Mouse (Mus musculus) urinary bladder, postnatal 36 days (tissue): ENCODE data around the gene Pxk.
"Not testable (repeated sequence)": the region's sequence is repeated elsewhere in the genome, so short reads cannot be mapped to it uniquely, and the experiment has no call there.

Source experiments
- DNase-seq, 2 experiments: peaks; one replicate each; pipeline ENCODE4 v3.0.0; 2022; ENCODE audit warnings: low spot score in 2 of 2, mixed read lengths in 1 of 2

Pxk gene

GRCm38 (mm10) chr14:8102676-8103075 lies 4.7 kb downstream of the Pxk start:
- no peak for DNase-seq

DNA sequence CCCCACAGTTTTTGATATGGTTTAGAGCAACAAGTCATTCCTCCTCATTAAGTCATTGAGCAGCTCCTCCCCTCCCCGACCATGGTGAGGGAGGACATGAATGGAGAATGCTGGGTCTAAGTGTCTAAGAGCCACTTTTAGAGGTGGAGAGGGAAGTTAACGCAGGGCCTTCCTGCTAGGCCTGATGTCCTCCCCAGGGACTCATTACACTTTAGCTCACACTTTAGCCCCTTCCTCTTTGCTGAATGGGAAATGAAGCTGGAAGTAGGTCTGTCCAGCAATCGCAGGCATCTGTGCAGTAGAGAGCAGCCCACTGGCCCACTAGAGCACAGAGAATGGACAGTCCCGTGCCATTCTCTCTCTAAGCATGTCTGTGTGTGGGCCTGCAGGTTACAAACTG lies 10.0 kb downstream of the Pxk start:
- no peak for DNase-seq

- DNase-seq: no peak
Observed at GRCm38 (mm10) chr14:8108976-8109375, 11.0 kb downstream of the Pxk start.

GRCm38 (mm10) chr14:8111545-8111944 lies 13.5 kb downstream of the Pxk start:
- DNase-seq: no peak

DNA sequence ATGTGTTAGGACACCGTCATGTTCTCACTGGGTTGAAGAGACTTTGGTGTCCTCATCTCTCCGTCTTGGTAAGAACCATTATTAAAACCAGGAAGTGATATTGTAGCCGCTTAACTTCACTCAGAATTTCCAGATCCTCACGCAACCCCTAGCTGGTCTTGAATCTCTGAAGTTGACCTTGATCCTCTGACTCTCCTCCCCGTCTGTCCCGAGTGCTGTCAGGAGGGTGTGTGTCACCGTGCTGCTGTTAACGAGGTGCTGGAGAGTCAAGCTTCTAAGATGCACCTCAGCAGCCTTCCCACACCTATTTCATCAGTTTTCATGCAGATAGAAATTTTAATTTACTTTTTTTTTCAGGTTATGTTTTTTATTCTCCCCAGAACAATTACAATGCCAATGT lies 14.0 kb downstream of the Pxk start:
- no peak for DNase-seq

- no peak for DNase-seq
Observed at GRCm38 (mm10) chr14:8113616-8114015, 15.6 kb downstream of the Pxk start.

DNA sequence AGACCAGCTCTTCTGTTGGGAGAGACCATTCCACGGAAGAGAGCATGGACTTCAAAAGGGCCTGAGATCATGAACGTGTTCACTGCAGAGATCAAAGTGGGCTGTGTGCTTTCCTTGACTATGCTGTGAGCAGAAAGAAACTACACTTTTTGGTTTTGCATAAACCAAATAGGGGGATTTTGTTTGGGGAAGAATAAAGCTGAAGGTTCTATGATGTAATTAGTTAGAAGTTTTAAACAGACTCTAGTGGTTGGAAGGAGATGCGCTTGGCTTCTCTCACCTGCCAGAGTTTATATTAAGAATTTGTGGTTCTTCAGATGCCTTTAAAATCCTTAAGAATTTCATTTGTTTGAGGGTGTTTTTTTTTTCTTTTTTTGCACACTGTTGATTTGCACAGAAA lies 16.3 kb downstream of the Pxk start:
- no peak for DNase-seq

DNA sequence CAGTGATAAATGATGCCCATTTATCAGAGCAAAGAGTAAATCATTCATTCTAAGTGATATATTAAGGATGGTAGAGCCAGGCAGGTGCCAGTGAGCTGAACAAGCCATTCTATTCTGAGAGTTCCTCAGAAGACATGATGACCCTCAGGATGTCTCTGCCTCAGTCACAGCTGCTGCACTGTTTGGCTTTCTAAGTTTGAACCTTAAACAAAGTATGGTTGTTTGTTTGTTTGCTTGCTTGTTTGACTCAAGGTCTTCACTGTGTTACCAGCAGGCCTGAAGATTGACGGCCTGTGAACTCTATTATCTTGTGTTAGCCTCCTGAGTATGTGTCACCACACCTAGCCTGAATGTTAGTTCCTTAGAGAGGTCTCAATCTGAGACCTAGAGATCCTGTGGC lies 16.7 kb downstream of the Pxk start:
- no peak for DNase-seq

DNA sequence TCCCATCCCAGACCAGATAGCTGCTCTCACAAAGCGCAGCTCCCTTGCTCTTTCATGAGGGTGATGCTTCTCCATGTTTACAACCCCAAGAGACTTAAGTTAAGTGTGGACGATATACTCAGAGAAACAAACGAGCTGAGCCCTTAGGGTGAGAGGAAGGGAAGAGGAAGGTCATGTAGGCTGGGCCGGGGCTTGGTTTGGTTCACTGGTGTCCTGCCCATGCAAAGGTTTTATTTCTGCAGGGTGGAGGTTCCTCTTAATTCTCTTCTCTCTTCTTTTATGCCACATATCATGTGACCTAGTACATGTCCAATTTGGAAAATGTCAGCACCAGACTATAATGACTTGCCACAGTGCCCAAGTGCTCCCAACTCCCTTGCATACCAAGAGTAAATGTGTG lies 17.8 kb downstream of the Pxk start:
- no peak for DNase-seq

DNA sequence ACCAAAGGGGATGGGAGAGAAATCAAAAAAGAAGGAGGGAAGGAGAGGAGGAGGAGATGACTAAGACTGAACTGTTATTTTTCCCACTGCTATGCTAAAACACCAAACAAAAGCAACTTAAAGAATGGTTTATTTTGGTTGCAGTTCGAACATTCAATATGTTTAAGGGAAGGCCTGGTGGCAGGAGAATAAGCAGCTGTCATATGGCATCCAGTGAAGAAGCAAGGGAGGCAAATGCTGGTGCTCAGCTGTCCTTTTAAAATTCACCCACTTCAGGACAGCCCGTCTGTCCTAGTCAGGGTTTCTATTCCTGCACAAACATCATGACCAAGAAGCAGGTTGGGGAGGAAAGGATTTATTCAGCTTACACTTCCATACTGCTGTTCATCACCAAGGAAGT lies 19.4 kb downstream of the Pxk start:
- DNase-seq: no peak

- DNase-seq: no peak
Observed at GRCm38 (mm10) chr14:8119454-8119853, 21.4 kb downstream of the Pxk start.

DNA sequence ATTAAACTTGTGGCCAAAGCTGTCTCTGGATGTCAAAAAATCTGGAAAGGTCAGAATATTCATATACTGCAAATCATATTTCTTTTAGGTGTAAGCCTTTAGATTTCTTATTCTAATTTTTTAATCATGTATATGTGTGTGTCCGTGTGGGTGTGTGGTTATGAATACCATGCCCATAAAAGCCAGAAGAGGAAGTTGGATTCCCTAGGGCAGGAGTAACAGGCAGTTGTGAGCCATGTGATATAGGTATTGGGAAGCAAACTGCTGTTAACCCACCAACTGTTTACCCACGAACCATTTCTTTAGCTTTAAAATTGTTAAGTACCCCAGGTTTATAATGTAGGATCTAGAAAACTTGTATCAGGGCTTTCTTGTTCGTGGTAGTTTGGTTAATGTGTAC lies 21.9 kb downstream of the Pxk start:
- no peak for DNase-seq

GRCm38 (mm10) chr14:8123141-8123540 lies 25.1 kb downstream of the Pxk start:
- no peak for DNase-seq

DNA sequence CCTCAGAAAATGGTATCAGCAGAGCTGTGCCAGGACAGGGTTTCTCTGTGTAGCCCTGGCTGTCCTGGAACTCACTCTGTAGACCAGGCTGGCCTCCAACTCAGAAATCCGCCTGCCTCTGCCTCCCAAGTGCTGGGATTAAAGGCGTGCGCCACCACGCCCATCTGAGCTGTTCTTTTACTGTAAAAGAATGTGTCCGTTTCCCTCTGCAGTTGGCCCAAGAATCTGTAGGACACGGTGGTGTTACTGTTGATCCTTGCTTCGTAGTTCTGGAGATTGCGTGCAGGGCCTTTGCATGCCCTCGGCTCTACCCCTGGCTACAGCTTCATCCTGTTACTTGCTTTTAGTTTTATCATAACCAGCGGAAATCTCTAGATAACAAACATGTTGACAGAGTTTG lies 25.6 kb downstream of the Pxk start:
- DNase-seq: not testable (repeated sequence)

DNA sequence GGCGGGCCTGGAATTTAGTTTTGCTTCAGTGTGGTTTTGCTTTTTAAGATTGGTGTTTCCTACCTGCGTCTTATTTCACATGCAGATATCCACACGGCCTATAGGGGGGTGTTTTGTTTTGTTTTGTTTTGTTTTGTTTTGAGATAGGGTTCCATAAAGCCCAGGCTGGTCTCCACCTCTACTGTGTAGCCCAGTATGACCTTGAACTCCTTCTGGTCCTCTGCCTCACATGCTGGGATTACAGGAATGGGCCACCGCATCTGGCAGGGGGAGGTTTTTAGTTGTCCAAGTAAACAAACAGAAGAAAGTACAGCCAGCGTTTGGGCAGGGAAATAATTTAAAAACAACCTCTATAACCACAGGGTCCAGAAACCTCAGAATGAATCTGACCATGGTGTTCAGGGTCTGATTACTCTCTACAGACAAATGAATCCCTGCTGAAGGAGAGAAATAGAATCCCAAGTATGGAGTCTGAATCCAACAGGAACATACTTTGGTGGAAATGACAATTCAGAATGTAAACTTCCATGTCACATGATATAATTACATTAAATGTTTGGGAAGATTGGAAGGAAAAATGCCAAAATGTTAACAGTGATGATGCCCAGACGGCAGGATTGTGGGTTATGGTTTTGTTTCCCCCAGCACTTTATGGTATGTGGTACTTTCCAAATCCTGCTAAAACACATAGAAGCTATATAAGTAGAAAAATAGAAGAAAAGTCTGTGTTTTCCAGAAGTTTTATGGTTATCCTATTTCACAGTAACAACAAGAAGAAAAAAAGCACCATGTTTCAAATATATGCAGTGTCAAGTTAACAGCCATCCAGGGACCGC lies 26.3 kb downstream of the Pxk start:
- no peak for DNase-seq

DNA sequence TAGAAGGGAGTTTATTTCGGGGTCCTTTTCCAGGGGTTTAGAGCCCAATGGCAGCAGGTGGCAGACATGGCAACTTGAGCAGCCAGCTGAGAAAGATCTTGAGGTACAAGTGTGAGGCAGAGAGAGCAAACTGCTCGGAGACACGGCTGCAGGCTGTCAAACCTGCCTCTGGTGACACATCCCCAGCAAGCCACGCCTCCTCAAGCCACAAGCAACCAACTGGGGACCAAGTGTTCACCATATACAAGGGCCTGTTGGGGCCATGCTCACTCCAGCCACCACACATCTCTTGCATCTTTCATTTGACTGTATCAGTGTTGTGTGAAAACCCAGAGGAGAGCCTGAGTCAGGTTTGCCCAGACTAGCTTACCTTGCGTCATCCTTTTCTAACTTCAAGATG lies 30.0 kb downstream of the Pxk start:
- DNase-seq: peak in 1 of 2 experiments; percentile 42

GRCm38 (mm10) chr14:8132789-8133188 lies 34.8 kb downstream of the Pxk start:
- no peak for DNase-seq

DNA sequence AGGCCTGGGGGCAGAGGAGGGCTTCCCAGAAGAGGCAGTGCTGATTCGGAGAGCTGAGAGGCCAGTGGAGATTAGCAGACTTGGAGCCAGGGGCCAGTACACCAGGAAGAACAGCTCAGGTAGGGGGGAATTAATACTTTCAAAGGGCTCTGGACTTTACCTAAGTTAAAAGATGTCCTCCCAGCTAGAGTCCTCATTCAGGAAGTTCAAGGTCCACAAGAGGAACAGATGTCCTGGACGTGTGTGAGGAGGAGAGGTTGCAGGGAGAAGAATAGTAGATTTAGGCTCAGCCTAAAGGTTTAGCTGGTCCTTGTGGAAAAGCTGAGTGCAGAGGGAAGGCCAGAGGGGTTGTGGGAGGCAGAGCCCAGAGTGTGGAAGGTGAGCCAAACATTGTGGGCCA lies 36.2 kb downstream of the Pxk start:
- DNase-seq: no peak

DNA sequence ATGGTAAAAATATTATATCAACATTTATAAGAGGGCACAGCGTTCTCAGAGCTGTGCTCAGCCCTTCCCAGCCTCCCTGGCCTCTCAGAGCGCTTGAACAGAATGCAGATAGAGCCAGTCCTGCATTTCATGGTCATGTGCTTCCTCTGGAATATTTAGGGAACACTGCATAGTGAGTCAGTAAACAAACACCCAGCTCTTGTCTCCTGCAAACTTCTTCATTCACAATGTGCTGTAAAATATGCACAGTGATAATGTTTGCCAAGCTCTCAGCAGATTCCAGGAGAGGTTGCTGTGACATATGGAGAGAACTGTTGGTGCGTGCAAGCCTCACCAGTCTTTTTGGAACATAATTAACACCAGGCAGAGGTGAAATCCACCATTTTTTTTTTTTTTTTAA lies 37.1 kb downstream of the Pxk start:
- DNase-seq: no peak

DNA sequence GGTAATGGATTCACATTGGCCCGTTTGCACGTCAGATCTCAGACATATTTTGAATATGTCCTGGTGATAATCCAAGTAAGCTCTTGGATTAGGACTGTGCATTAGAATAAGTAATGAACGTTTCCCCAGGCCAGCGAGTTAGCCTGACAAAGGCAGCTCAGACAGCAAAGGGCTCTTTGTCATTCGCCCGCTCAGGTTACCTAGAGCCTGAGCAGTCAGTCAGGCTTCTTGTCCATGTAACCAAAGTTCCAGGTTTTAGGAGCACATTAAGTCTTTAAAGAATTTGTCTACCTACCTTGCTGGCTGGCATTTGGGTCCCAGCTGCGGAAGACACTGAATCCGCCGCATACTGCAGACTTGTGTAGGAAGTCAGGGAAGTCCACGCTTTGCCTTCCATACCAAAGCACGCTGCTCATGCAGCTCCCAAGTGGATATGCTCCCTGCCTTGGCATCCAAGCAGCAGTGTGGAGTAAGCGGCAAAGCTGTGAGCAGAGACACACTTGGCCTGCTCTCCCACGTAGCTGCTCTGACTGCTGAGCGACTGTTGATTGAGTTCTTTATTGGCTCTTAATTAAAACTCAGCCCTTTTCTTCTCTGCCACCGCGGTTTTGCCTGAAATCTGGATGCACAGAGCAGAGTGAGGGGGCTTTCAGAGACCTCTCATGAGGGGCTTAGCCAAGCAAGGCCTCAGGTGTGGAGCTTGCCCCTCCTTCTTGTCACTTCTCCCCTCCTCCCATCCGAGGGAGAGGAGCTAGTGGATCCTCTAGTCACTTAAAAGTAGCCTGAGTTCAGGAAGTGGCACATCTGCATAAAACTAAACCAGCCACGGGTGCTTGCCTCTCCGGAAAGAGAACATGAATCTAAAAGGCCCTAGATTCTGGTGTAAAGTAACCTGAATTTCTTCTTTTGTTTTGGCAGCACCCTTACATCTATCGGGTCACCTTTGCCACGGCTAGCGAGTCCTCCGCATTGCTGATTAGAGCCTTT lies 42.0 kb downstream of the Pxk start:
- no peak for DNase-seq

DNA sequence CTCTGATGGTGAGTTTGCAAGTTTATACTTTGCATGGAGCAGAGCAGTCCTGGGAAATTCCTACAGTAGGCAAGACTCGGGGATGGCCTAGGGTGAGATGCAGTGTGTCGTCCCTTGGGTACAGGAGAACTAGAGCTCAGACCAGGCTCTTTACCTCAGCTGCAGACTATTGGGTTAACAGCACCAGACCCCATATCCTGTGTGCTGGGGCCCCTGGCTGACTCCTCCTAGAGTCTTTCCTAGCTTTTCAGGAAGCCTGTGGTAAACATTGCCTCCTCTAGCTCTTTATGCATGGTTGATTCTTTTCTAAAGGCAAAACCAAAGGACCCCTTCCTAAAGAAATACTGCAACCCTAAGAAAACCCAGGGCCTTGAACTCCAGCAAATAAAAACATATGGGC lies 43.1 kb downstream of the Pxk start:
- no peak for DNase-seq

DNA sequence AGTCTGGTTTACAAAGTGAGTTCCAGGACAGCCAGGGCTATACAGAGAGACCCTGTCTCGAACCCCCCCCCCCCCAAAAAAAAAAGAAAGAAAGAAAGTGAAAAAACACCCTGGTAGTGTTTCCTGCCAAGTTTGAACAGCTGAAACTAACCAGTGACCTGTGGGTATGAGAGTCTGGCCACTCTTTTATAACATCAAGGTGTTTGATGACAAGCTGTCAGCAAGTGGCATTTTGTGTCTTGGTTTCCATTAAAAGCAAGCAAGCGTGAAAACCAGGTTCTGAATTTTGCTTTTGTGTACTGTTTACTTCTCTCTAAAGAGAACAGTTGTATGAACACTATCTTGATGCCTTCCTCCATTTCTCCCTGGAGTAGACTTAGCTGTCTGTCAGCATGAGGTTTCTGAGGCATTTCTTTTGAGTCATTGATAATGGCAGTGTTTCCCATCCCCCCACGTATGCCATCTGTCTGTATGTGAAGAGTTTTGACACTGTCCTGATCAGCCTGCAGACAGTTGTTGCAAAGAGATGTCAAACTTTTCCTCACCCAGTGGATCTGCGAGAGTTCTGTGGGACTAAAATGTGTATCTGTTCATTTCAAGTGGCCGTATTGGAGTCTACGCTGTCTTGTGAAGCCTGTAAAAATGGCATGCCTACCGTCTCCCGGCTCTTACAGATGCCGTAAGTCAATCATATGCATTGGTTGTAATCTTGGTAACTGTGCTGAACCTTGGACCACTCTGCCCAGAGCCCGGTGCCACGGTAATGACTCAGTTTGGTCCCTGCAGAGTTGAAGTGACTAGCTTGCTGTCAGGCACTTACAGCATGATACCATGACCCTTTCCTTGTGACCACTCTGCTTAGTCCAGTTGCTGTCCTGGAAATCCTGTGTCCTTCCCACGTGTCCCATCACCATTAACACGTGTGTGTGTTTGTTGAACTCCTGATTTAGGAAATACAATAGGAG lies 47.9 kb downstream of the Pxk start:
- DNase-seq: no peak
